Mouse (Mus musculus) adrenal gland, postnatal 4 days (tissue): ENCODE results near the gene Pcbp3. TPM values are rescaled to one million over a fixed set of nuclear protein-coding genes. Genes with fewer than 3 reads are reported as not detected.

Source experiments
- total RNA-seq, 2 experiments: library from RNA; stranded (reverse); gene quantifications; 2 replicates each; pipeline ENCODE4 v1.2.3; 2021

Gene Pcbp3
- total RNA-seq, 2 experiments from 2014 or later: 52.3 to 72.3 TPM

Other genes starting within 250 kb of the Pcbp3 start
- 100 to 1,000 TPM; 363 to 367 TPM for gene Col6a1, start 235.7 kb downstream of the Pcbp3 start, total RNA-seq
- gene Slc19a1, start 70.4 kb upstream of the Pcbp3 start, total RNA-seq: 10 to 100 TPM; 25.7 to 29.2 TPM
- gene Col18a1, start 204.7 kb upstream of the Pcbp3 start, total RNA-seq: 10 to 100 TPM; 96.8 to 99.4 TPM